Mouse (Mus musculus): ENCODE measurements at regions not wholly inside any gene's neighbourhood (a gene's known extent, or its start where the extent isn't known, plus 50 kb on each side); places are given as distances from the start of the nearest gene placed in this dataset.

GRCm38 (mm10) chr14:71095661-71096422 lies 496.2 kb upstream of the Fam160b2 start:
- no peak for ATAC-seq (ENCODE audit: low read depth)
- H3K27ac ChIP-seq: no peak overlapping the region
- H3K4me2 ChIP-seq: no peak overlapping the region
- no peak overlapping the region for H3K4me3 ChIP-seq (replicated peaks)
- H3K4me1 ChIP-seq (replicated peaks): no peaks in the 10 kb centered on the region
- H3K9me3 ChIP-seq (replicated peaks): no peaks in the 10 kb centered on the region
- 71% methylated on average over 7 of the region's 7 CpGs for WGBS (ENCODE audit: insufficient replicate concordance)
- no peaks in the 10 kb centered on the region for H3K36me3 ChIP-seq
- no peak for DNase-seq
- no peak overlapping the region for H3K9ac ChIP-seq
- no peaks in the 10 kb centered on the region for H3K27me3 ChIP-seq

- DNase-seq (no peak), ATAC-seq (ENCODE audit: low read depth) (no peak)
- 48% methylated on average over 8 of the region's 8 CpGs for WGBS (ENCODE audit: insufficient replicate concordance)
- H3K27ac ChIP-seq: no peak overlapping the region
- H3K9ac ChIP-seq: no peak overlapping the region
- no peaks in the 10 kb centered on the region for H3K36me3 ChIP-seq
- H3K27me3 ChIP-seq: no peaks in the 10 kb centered on the region
- H3K4me3 ChIP-seq (replicated peaks): no peak overlapping the region
- no peaks in the 10 kb centered on the region for H3K4me1 ChIP-seq (replicated peaks)
- H3K9me3 ChIP-seq (replicated peaks): no peaks in the 10 kb centered on the region
- no peak overlapping the region for H3K4me2 ChIP-seq
These were observed 493.1 kb upstream of the Fam160b2 start for GRCm38 (mm10) chr14:71092626-71093326.

GRCm38 (mm10) chr14:71085721-71086120 lies 486.1 kb upstream of the Fam160b2 start:
- Histone ChIP-seq H3K9ac (no peak overlapping the region), H3K4me3 (replicated peaks) (no peak overlapping the region), H3K36me3 (no peaks in the 10 kb centered on the region), H3K9me3 (replicated peaks) (no peaks in the 10 kb centered on the region), H3K4me2 (no peak overlapping the region), H3K27me3 (no peaks in the 10 kb centered on the region), H3K4me1 (replicated peaks) (no peaks in the 10 kb centered on the region), H3K27ac (no peak overlapping the region)
- no peak for DNase-seq
- WGBS (ENCODE audit: insufficient replicate concordance): 73% methylated on average over 3 of the region's 3 CpGs
- ATAC-seq (ENCODE audit: low read depth): no peak

- ATAC-seq (ENCODE audit: low read depth) (no peak), DNase-seq (no peak)
- Histone ChIP-seq H3K27me3 (no peaks in the 10 kb centered on the region), H3K9ac (no peak overlapping the region), H3K4me2 (no peak overlapping the region), H3K36me3 (no peaks in the 10 kb centered on the region), H3K27ac (no peak overlapping the region), H3K4me3 (replicated peaks) (no peak overlapping the region), H3K4me1 (replicated peaks) (no peaks in the 10 kb centered on the region), H3K9me3 (replicated peaks) (no peaks in the 10 kb centered on the region)
These were observed 482.7 kb upstream of the Fam160b2 start for GRCm38 (mm10) chr14:71082327-71082726.

- H3K9ac ChIP-seq: no peak overlapping the region
- no peaks in the 10 kb centered on the region for H3K9me3 ChIP-seq (replicated peaks)
- 60% methylated on average over 2 of the region's 2 CpGs for WGBS (ENCODE audit: insufficient replicate concordance)
- no peak overlapping the region for H3K27ac ChIP-seq
- no peak overlapping the region for H3K4me3 ChIP-seq (replicated peaks)
- ATAC-seq (ENCODE audit: low read depth) (no peak), DNase-seq (no peak)
- H3K27me3 ChIP-seq: no peaks in the 10 kb centered on the region
- H3K4me1 ChIP-seq (replicated peaks): no peaks in the 10 kb centered on the region
- H3K36me3 ChIP-seq: no peaks in the 10 kb centered on the region
- no peak overlapping the region for H3K4me2 ChIP-seq
These were observed 476.0 kb upstream of the Fam160b2 start for GRCm38 (mm10) chr14:71075671-71076070.

- Histone ChIP-seq H3K9me3 (replicated peaks) (no peaks in the 10 kb centered on the region), H3K27ac (no peak overlapping the region), H3K4me2 (no peak overlapping the region), H3K4me3 (replicated peaks) (no peak overlapping the region), H3K4me1 (replicated peaks) (no peaks in the 10 kb centered on the region), H3K36me3 (no peaks in the 10 kb centered on the region), H3K9ac (no peak overlapping the region), H3K27me3 (no peaks in the 10 kb centered on the region)
- DNase-seq (no peak), ATAC-seq (ENCODE audit: low read depth) (no peak)
These were observed 474.4 kb upstream of the Fam160b2 start for GRCm38 (mm10) chr14:71074019-71074418.

- Histone ChIP-seq H3K36me3 (no peaks in the 10 kb centered on the region), H3K4me3 (replicated peaks) (no peak overlapping the region), H3K4me1 (replicated peaks) (no peaks in the 10 kb centered on the region; the same call in 1 of the 2 replicates), H3K4me2 (no peak overlapping the region), H3K27ac (no peak overlapping the region), H3K9me3 (replicated peaks) (no peaks in the 10 kb centered on the region), H3K9ac (no peak overlapping the region), H3K27me3 (no peaks in the 10 kb centered on the region)
- WGBS (ENCODE audit: insufficient replicate concordance): 12% methylated on average over 4 of the region's 4 CpGs
- ATAC-seq (ENCODE audit: low read depth) (peak; percentile 57), DNase-seq (no peak)
These were observed 466.0 kb upstream of the Fam160b2 start for GRCm38 (mm10) chr14:71065669-71066068.

- WGBS (ENCODE audit: insufficient replicate concordance): 63% methylated on average over 2 of the region's 2 CpGs
- Histone ChIP-seq H3K27ac (no peak overlapping the region), H3K9me3 (replicated peaks) (no peaks in the 10 kb centered on the region), H3K4me2 (no peak overlapping the region), H3K4me3 (replicated peaks) (no peak overlapping the region), H3K36me3 (no peaks in the 10 kb centered on the region), H3K9ac (no peak overlapping the region), H3K4me1 (replicated peaks) (no peaks in the 10 kb centered on the region), H3K27me3 (no peaks in the 10 kb centered on the region)
- ATAC-seq (ENCODE audit: low read depth): no peak
- no peak for DNase-seq
These were observed 457.0 kb upstream of the Fam160b2 start for GRCm38 (mm10) chr14:71056601-71057000.

- Histone ChIP-seq H3K27ac (no peak overlapping the region), H3K27me3 (no peaks in the 10 kb centered on the region), H3K9me3 (replicated peaks) (no peaks in the 10 kb centered on the region), H3K9ac (no peak overlapping the region), H3K4me3 (replicated peaks) (no peak overlapping the region), H3K4me1 (replicated peaks) (no peaks in the 10 kb centered on the region), H3K36me3 (no peaks in the 10 kb centered on the region), H3K4me2 (no peak overlapping the region)
- no peak for ATAC-seq (ENCODE audit: low read depth)
- no peak for DNase-seq
- WGBS (ENCODE audit: insufficient replicate concordance): 60% methylated on average over 2 of the region's 2 CpGs
These were observed 455.8 kb upstream of the Fam160b2 start for GRCm38 (mm10) chr14:71055480-71055879.

GRCm38 (mm10) chr14:71053788-71054641 lies 454.4 kb upstream of the Fam160b2 start:
- 69% methylated on average over 9 of the region's 9 CpGs for WGBS (ENCODE audit: insufficient replicate concordance)
- ATAC-seq (ENCODE audit: low read depth): no peak

GRCm38 (mm10) chr14:71047096-71047495 lies 447.5 kb upstream of the Fam160b2 start:
- Histone ChIP-seq H3K4me3 (replicated peaks) (no peak overlapping the region), H3K9ac (no peak overlapping the region), H3K9me3 (replicated peaks) (no peaks in the 10 kb centered on the region), H3K36me3 (no peaks in the 10 kb centered on the region), H3K4me2 (no peak overlapping the region), H3K4me1 (replicated peaks) (no peaks in the 10 kb centered on the region), H3K27me3 (no peaks in the 10 kb centered on the region), H3K27ac (no peak overlapping the region)
- ATAC-seq (ENCODE audit: low read depth): no peak
- 55% methylated on average over 3 of the region's 3 CpGs for whole genome bisulfite sequencing (ENCODE audit: insufficient replicate concordance)
- no peak for DNase-seq

More at GRCm38 (mm10) chr14:71053788-71054641, 454.4 kb upstream of the Fam160b2 start:
- Histone ChIP-seq H3K4me1 (replicated peaks) (no peaks in the 10 kb centered on the region), H3K4me2 (no peak overlapping the region), H3K9ac (no peak overlapping the region), H3K4me3 (replicated peaks) (no peak overlapping the region), H3K27ac (no peak overlapping the region), H3K36me3 (no peaks in the 10 kb centered on the region), H3K27me3 (no peaks in the 10 kb centered on the region), H3K9me3 (replicated peaks) (no peaks in the 10 kb centered on the region)
- DNase-seq: no peak
